Mouse (Mus musculus) layer of hippocampus, adult 9-11 months (tissue): ENCODE results near the gene Abcd4.

Source experiments
- DNase-seq: peaks from one replicate; pipeline ENCODE4 v3.0.0; 2022

The Abcd4 gene

GRCm38 (mm10) chr12:84616977-84617630, at the start of gene Abcd4:
Gene Abcd4, minus strand, starts transcription at chr12:84617413.
- DNase-seq = peak; percentile 96

DNA sequence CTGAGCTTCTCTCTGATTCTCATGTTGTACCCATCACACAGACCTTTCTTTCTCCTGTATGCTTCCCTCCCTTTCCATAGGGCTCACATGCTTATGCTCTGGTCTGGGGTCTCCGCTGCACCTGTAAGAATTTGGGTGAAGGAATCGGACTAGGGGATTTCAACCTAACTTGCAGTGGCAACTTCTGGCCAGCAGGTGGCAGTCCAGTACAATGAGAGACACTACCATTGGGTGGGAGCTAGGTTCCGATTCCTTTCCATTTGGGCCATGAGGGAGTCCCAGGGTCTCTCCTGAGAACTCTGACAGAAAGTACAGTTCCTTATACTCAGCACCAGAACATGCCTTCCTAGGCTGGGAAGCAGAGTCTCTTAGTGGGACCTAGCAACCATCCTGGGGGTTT, 36.7 kb upstream of the Abcd4 start:
- DNase-seq = peak; percentile 14

- DNase-seq = no peak
Observed at GRCm38 (mm10) chr12:84650234-84650633, 33.0 kb upstream of the Abcd4 start.

GRCm38 (mm10) chr12:84640654-84641053, 23.4 kb upstream of the Abcd4 start, which contains the start of gene Vrtn:
Gene Vrtn, plus strand, starts transcription at chr12:84641019.
- no peak for DNase-seq

GRCm38 (mm10) chr12:84640253-84640652, 23.0 kb upstream of the Abcd4 start:
- DNase-seq = no peak

GRCm38 (mm10) chr12:84631867-84632266, 14.7 kb upstream of the Abcd4 start:
- no peak for DNase-seq

DNA sequence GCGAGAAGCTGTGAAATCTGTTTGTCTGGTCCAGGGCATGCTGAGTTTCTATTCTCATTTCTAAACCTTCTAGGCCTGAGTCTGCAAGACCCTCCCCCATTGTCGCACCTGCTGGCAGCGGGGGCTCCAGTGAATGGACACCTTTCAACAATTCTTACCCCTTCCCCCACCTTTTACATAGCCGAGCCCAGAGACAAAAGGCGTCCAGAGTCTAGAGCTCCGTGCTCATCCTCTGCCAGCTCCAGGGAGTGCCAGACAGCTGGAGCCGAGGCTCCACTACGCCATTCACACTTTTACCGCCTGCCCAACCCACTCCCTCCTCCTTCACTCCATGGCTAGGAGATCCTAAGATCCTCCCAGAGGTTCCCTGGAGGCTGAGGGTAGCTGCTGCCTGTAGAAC, 7.9 kb upstream of the Abcd4 start:
- no peak for DNase-seq

DNA sequence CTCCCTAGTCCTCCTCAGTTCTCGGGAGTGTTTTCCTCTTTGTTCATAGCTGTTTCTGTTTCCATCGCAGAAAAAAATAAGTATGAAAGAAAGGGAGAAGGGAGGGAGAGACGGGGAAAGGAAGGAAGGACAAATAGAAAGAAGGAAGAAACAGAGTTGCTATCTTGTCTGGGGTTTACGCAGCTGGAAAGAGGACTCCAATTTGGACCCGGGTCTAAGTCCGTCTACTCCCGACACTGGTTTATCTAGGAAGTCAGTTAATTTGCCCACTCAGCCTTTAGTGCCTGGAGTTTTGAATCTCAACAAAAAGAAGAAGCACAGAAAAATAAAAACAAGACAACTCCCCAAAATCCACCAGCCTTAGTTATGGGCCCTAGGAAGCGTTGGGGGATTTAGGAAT, 7.4 kb upstream of the Abcd4 start:
- no peak for DNase-seq

- no peak for DNase-seq
Observed at GRCm38 (mm10) chr12:84620975-84621374, 3.8 kb upstream of the Abcd4 start.

GRCm38 (mm10) chr12:84617663-84618062, 450 bp upstream of the Abcd4 start:
- no peak for DNase-seq

GRCm38 (mm10) chr12:84614524-84614923, 2.7 kb downstream of the Abcd4 start:
- no peak for DNase-seq

DNA sequence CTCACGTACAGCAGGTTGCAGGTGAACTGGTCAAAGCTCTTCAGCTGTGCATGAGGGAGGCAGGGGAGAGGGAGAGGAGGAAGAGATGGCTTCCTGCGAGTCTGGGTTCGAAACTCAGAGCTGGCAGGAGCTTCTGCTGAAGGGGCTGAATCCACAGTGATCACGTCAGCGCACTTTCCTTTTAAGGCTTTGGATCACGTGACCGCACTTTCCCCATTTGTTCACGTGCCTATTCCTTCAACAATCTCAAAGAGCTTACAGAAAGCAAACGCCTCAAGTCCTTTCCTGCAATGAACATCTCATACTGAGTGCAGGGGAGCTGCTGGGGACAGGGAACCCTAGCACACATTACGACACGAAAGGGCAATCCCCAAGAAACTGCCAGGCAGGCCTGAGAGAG, 3.2 kb downstream of the Abcd4 start:
- DNase-seq = no peak

DNA sequence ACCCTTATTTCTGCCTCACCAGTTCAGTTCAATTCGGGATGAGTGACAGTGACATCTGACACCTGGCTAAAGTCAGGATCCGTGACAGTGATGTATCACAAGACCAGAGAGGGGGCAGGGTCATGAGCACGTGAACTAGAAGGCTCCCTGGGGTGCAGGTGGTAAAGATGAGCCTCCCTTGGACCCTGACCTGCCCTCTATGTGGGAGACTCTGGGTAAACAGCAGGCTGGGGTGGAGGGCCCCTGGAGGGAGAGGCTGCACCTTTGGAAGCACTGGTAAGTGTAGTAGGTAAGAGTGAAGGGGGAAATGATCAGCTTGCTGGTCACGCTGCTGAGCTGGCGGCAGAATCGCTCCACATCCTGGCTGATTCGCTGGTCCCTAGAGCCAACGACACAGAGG, 4.7 kb downstream of the Abcd4 start:
- DNase-seq = no peak

- DNase-seq = no peak
Observed at GRCm38 (mm10) chr12:84611718-84612117, 5.5 kb downstream of the Abcd4 start.

GRCm38 (mm10) chr12:84605860-84606259, 11.4 kb downstream of the Abcd4 start:
- DNase-seq = no peak

- no peak for DNase-seq
Observed at GRCm38 (mm10) chr12:84604001-84604400, 13.2 kb downstream of the Abcd4 start.

DNA sequence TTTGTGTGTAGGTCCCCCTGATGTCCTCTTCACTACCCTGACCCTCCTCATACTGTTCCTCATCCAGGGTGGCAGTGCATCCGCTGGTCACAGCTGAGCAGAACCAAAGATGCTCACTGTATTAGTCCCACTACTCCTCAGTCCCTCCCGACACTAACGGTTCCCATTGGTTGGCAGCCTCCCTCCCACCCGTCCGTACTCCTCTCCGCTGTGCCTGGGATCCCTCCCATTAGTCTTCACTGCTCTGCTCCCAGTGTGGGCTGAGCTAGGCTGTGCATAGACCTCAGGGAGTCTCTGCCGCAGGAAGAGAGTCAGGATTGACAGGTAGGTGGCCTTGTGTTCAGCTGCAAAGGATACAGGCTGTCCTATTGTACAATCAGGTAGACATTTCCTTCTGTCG, 18.9 kb downstream of the Abcd4 start:
- DNase-seq = no peak

- DNase-seq = peak; percentile 92
Observed at GRCm38 (mm10) chr12:84589825-84590761, 27.1 kb downstream of the Abcd4 start.

DNA sequence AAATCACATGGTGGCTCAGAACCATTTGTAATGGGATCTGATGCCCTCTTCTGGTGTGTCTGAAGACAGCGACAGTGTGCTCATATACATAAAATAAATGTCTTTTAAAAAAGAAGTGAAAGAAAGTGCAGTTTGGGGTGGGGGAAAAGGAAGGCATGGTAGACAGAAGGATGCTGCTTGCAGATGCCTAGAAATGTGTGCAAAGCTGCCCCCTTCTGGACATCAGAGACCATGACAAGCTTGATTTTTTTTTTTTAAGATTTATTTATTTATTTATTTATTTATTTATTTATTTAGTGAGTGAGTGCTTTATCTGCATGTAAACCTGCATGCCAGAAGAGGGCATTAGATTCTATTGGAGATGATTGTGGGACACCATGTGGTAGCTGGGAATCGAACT, 35.9 kb downstream of the Abcd4 start:
- no peak for DNase-seq

DNA sequence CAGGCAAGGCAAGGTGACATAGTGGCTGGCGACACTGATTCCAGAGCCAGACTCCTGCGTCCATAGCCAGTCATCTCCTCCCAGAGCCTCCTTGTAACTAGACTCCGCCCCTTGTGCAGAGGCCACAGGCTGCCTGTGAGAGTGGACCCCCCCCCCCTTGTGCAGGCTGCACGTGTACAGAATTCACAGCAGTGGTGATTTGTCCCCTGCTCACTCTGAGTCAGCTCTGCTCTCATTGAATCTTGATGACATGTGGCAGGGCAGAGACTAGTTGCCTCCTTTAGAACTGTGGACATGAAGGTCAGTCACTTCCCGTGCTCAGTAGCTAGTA, 38.8 kb downstream of the Abcd4 start:
- DNase-seq = no peak

DNA sequence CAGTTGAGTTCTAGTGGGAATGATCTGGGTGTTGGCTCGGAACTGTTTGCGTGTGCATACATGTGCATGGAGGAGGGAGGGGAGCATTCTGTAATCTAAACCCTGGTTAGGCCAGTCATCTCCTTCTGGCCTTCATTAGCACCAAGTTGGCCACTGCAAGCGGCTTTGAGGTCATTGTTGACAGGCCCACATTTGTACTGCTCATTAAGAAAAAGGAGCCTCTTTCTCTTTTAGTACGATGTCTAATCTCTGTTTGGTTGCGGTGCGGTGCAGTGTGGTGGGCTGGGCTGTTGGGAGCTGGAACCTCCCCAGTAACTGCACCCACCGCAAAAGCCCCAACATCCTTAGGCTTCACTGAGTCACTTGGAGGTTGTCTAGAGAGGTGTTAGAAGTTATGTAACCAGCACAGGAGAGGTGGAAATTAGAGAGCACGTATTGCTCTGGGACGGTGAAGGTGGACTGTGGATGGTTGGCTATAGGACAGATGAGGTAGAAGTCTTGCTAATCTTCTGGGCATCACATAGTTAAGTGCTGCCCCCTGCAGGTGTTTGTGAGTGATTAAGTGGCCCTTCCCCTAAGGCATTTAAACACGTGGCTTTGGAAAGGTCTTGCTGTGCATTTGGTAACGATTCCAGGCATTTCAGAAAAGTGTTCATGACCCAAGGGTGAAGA, 39.3 kb downstream of the Abcd4 start:
- DNase-seq = no peak

DNA sequence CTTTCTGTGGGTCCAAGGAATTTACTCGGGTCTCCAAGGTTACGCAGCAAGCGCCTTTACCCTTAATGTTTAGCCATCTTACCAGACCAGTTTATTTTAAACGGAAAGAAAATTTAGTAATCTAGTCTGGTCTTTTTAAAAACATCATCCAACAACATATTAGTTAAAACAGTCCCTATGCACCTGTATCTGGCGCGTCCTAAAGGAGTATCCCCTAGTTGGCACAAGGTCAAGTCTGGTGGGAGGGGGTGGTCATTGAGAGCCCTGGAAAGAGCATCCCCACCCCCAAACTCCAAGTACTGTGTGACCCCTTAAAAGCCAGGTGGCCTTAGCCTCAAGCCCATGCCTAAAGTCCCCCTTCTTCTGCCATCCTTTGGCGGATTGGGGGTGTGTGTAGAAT, 44.1 kb downstream of the Abcd4 start:
- no peak for DNase-seq

- DNase-seq = no peak
Observed at GRCm38 (mm10) chr12:84572341-84572720, 44.9 kb downstream of the Abcd4 start.
